Mouse (Mus musculus): ENCODE measurements around the gene Herc6. TPM values are rescaled to one million over a fixed set of nuclear protein-coding genes. Genes with fewer than 3 reads are reported as not detected.
A peak's percentile ranks its signal among the peaks of the same experiment; 100 is the strongest.

Herc6 gene
- polyA plus RNA-seq, 1 experiment from 2014 or later: 1.8 TPM

DNA sequence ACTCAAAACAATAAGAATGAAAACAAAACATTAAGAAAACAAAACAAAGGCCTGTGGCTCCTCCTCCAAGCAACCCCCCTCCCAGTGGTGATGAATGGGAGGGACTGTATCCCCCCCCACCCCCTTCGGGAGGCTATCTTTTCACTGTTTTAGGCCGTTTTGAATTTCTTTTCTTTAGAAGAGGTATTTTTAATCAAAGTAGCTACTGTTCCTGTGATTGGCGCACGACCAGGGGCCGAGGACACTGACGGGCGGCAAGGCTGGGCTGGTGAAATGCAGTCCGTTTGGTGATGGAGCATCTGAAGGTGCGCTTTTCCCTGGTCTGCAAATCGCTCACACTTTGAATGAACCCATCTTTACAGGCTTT, 121.6 kb downstream of the Herc6 start, which contains the start of gene Lancl2:
TSS of gene Lancl2 (plus strand) at position 165 of the 367 bp plus-strand sequence.
- ATAC-seq (ENCODE audit: low FRiP score, low read depth): peak; percentile 38
- WGBS: under 1% methylated on average over 10 of the region's 10 CpGs

GRCm38 (mm10) chr6:57702743-57703499, 122.1 kb downstream of the Herc6 start:
- Histone ChIP-seq H3K4me2 (replicated peaks) (peak overlapping the region; percentile 72), H3K9me3 (no peaks in the 10 kb centered on the region), H3K27me3 (no peaks in the 10 kb centered on the region), H3K4me1 (peaks cover 17% of the 10 kb centered on the region), H3K27ac (peak overlapping the region; percentile 99), H3K4me3 (peak overlapping the region; percentile 69), H3K9ac (peak overlapping the region; percentile 92), H3K36me3 (no peaks in the 10 kb centered on the region)
- under 1% methylated on average over 59 of the region's 59 CpGs for WGBS
- ATAC-seq (ENCODE audit: low FRiP score, low read depth): peak; percentile 98

More for the DNA sequence above, 121.6 kb downstream of the Herc6 start, which contains the start of gene Lancl2:
- Histone ChIP-seq H3K4me3 (peak within 1 kb of the TSS; percentile 69), H3K36me3 (no peaks in the 10 kb centered on the region), H3K27ac (peak within 1 kb of the TSS; percentile 99), H3K9ac (peak within 1 kb of the TSS; percentile 92), H3K4me1 (peaks cover 17% of the 10 kb centered on the region), H3K9me3 (no peaks in the 10 kb centered on the region), H3K27me3 (no peaks in the 10 kb centered on the region), H3K4me2 (replicated peaks) (peak within 1 kb of the TSS; percentile 72)

- Histone ChIP-seq H3K36me3 (no peaks in the 10 kb centered on the region), H3K9me3 (no peaks in the 10 kb centered on the region), H3K27ac (peak overlapping the region; percentile 99; the same call in 1 of the 2 replicates), H3K27me3 (no peaks in the 10 kb centered on the region), H3K4me2 (replicated peaks) (peak overlapping the region; percentile 72), H3K9ac (peak overlapping the region; percentile 92), H3K4me1 (peaks cover 17% of the 10 kb centered on the region), H3K4me3 (peak overlapping the region; percentile 69)
- peak; percentile 24 for ATAC-seq (ENCODE audit: low FRiP score, low read depth)
- 26% methylated on average over 2 of the region's 2 CpGs for WGBS
Measured at GRCm38 (mm10) chr6:57703703-57704102, 122.9 kb downstream of the Herc6 start.

- ATAC-seq (ENCODE audit: low FRiP score, low read depth): no peak
- H3K36me3 ChIP-seq: no peaks in the 10 kb centered on the region
- H3K9me3 ChIP-seq: no peaks in the 10 kb centered on the region
- no peaks in the 10 kb centered on the region for H3K27me3 ChIP-seq
- no peak overlapping the region for H3K9ac ChIP-seq
- H3K4me1 ChIP-seq: peaks cover 14% of the 10 kb centered on the region
- no peak overlapping the region for H3K4me2 ChIP-seq (replicated peaks)
- no peak overlapping the region for H3K27ac ChIP-seq
- 96% methylated on average over 1 of the region's 1 CpGs for WGBS
- no peak overlapping the region for H3K4me3 ChIP-seq
Measured at GRCm38 (mm10) chr6:57706721-57707120, 125.9 kb downstream of the Herc6 start.

DNA sequence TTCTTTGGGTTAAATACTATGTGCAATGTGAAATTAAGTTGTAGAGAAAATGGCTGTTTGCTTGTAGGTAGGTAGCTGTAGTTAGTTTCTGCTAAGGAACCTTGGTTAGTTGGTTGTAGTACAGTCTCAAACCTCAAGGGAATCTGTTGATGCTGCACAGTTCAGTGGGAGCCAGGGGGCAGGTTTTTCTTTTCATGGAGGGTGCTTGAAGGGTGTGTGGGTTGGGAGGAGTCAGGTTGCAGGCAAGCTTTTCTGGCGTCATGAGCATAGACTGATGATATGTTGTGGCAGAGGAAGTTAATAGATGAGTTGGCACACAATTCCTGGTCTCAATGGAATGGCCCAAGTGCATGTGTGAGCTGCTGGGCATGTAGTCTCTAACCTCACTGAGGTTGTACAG, 130.9 kb downstream of the Herc6 start:
- Histone ChIP-seq H3K4me3 (no peak overlapping the region), H3K4me1 (no peaks in the 10 kb centered on the region), H3K36me3 (peaks cover 10% of the 10 kb centered on the region), H3K4me2 (replicated peaks) (no peak overlapping the region), H3K9me3 (no peaks in the 10 kb centered on the region), H3K9ac (no peak overlapping the region), H3K27me3 (no peaks in the 10 kb centered on the region), H3K27ac (no peak overlapping the region)
- ATAC-seq (ENCODE audit: low FRiP score, low read depth): no peak
- WGBS: 27% methylated on average over 1 of the region's 1 CpGs

Other genes with a start within 250 kb of the Herc6 start
- not detected in 2 replicates for gene Vmn1r17, start 217.3 kb upstream of the Herc6 start, polyA plus RNA-seq (2015; fragmentation: Nextera tagmentation; extraction: Ambion mirVana)
- not detected in 2 replicates for gene Vmn1r18, start 185.2 kb upstream of the Herc6 start, polyA plus RNA-seq (2015; fragmentation: Nextera tagmentation; extraction: Ambion mirVana)
- not detected in 2 replicates for gene Vmn1r19, start 177.2 kb upstream of the Herc6 start, polyA plus RNA-seq (2015; fragmentation: Nextera tagmentation; extraction: Ambion mirVana)
- not detected in 2 replicates for gene Vmn1r20, start 152.1 kb upstream of the Herc6 start, polyA plus RNA-seq (2015; fragmentation: Nextera tagmentation; extraction: Ambion mirVana)
- gene Ppm1k, start 45.5 kb upstream of the Herc6 start, polyA plus RNA-seq (2015; fragmentation: Nextera tagmentation; extraction: Ambion mirVana): 5.2 and 5.3 TPM in 2 replicates
- gene Pyurf, start 111.1 kb downstream of the Herc6 start, polyA plus RNA-seq (2015; fragmentation: Nextera tagmentation; extraction: Ambion mirVana): 16.8 and 17.0 TPM in 2 replicates
- 30.8 and 32.8 TPM in 2 replicates for gene Lancl2, start 121.5 kb downstream of the Herc6 start, polyA plus RNA-seq (2015; fragmentation: Nextera tagmentation; extraction: Ambion mirVana)
- 59.7 and 61.3 TPM in 2 replicates for gene Vopp1, start 244.2 kb downstream of the Herc6 start, polyA plus RNA-seq (2015; fragmentation: Nextera tagmentation; extraction: Ambion mirVana)